Mouse (Mus musculus) intestine, embryonic 14.5 days (tissue): ENCODE results near the gene Rnps1. TPM values are rescaled to one million over a fixed set of nuclear protein-coding genes. Genes with fewer than 3 reads are reported as not detected.

ENCODE experiments used
- ATAC-seq: fragments of 200-750 bp; cut with Nextera tagmentation; replicated peaks from 2 replicates; pipeline ENCODE4 v1.8.0; 2017; ENCODE audit warnings: low read depth, moderate number of reproducible peaks, moderate TSS enrichment, moderate library complexity; ENCODE audit not compliant: low FRiP score, low TSS enrichment
- DNase-seq: peaks from one replicate; pipeline ENCODE4 v3.0.0-alpha.2; 2018; ENCODE audit warnings: low spot score
- H3K27ac ChIP-seq: fragments of 300-500 bp; sonication (generic); 2 replicates; pipeline ENCODE4 v1.5.1; 2014; ENCODE audit warnings: low read depth, mild to moderate bottlenecking, control low read depth
- H3K27me3 ChIP-seq: fragments of 300-500 bp; sonication (generic); replicated peaks from 2 replicates; pipeline ENCODE4 v1.6.1; 2014; ENCODE audit warnings: low read length, control low read depth; ENCODE audit not compliant: control insufficient read depth, insufficient read depth
- H3K36me3 ChIP-seq: fragments of 300-500 bp; sonication (generic); 2 replicates; pipeline ENCODE4 v1.6.1; 2014; ENCODE audit warnings: low read length, control low read depth; ENCODE audit not compliant: control insufficient read depth, insufficient read depth
- H3K4me1 ChIP-seq: fragments of 300-500 bp; sonication (generic); replicated peaks from 2 replicates; pipeline ENCODE4 v1.6.1; 2014; ENCODE audit warnings: low read length, control low read depth, mixed read lengths; ENCODE audit not compliant: control insufficient read depth, insufficient read depth
- H3K4me2 ChIP-seq: fragments of 300-500 bp; sonication (generic); 2 replicates; pipeline ENCODE4 v1.6.1; 2014; ENCODE audit warnings: low read length
- H3K4me3 ChIP-seq: fragments of 300-500 bp; sonication (generic); 2 replicates; pipeline ENCODE4 v1.5.1; 2014; ENCODE audit warnings: low read depth, low read length, control low read depth, mixed read lengths
- H3K9ac ChIP-seq: fragments of 300-500 bp; sonication (generic); 2 replicates; pipeline ENCODE4 v1.6.1; 2014; ENCODE audit warnings: mild to moderate bottlenecking, low read length
- H3K9me3 ChIP-seq: fragments of 300-500 bp; sonication (generic); 2 replicates; pipeline ENCODE4 v1.6.1; 2016; ENCODE audit warnings: low read length, control low read depth; ENCODE audit not compliant: control insufficient read depth
- WGBS: fragments of 180-500 bp; shearing (Covaris S2); extraction: QIAGEN DNeasy Blood & Tissue Kit; methylation state at CpG from one replicate; pipeline ENCODE4 v1.1.7; 2014; 5-methylcytosine and 5-hydroxymethylcytosine counted together
- polyA plus RNA-seq: library from polyadenylated mRNA; unstranded; fragments of >200 nt; fragmentation: Nextera tagmentation; extraction: Ambion mirVana; gene quantifications from 2 replicates; pipeline ENCODE4 v1.2.1, GENCODE M21; 2014

Rnps1 gene
- polyA plus RNA-seq, 1 experiment from 2014 or later = 267 TPM

- Histone ChIP-seq H3K4me2 (no peak overlapping the region), H3K4me3 (no peak overlapping the region), H3K36me3 (peaks cover 86% of the 10 kb centered on the region), H3K27ac (no peak overlapping the region), H3K9me3 (no peaks in the 10 kb centered on the region), H3K27me3 (no peaks in the 10 kb centered on the region), H3K9ac (no peak overlapping the region), H3K4me1 (no peaks in the 10 kb centered on the region)
- 90% methylated on average over 8 of the region's 8 CpGs for WGBS
- no peak for ATAC-seq
- DNase-seq = no peak
Measured at GRCm38 (mm10) chr17:24440377-24440776, 26.0 kb downstream of the Rnps1 start.

- Histone ChIP-seq H3K36me3 (peaks cover 86% of the 10 kb centered on the region), H3K4me1 (no peaks in the 10 kb centered on the region), H3K9me3 (no peaks in the 10 kb centered on the region), H3K27me3 (no peaks in the 10 kb centered on the region), H3K27ac (no peak overlapping the region), H3K4me2 (no peak overlapping the region), H3K9ac (no peak overlapping the region), H3K4me3 (no peak overlapping the region)
- DNase-seq (no peak), ATAC-seq (no peak)
- WGBS = 57% methylated on average over 2 of the region's 2 CpGs
Measured at GRCm38 (mm10) chr17:24441148-24441547, 26.8 kb downstream of the Rnps1 start.

- H3K4me3 ChIP-seq = no peak overlapping the region
- DNase-seq (no peak), ATAC-seq (no peak)
- H3K4me2 ChIP-seq = no peak overlapping the region
- WGBS = 86% methylated on average over 14 of the region's 14 CpGs
- H3K9me3 ChIP-seq = no peaks in the 10 kb centered on the region
- no peaks in the 10 kb centered on the region for H3K27me3 ChIP-seq
- no peak overlapping the region for H3K27ac ChIP-seq
- H3K36me3 ChIP-seq = peaks cover 91% of the 10 kb centered on the region
- no peak overlapping the region for H3K9ac ChIP-seq
- H3K4me1 ChIP-seq = no peaks in the 10 kb centered on the region
Measured at GRCm38 (mm10) chr17:24442107-24442506, 27.7 kb downstream of the Rnps1 start.

GRCm38 (mm10) chr17:24442632-24443155 is 28.3 kb downstream of the Rnps1 start, which contains the start of gene Dnase1l2:
Gene Dnase1l2, minus strand, starts transcription at chr17:24443105.
- no peak within 1 kb of the TSS for H3K27ac ChIP-seq
- H3K4me3 ChIP-seq = no peak within 1 kb of the TSS
- H3K4me2 ChIP-seq = no peak within 1 kb of the TSS
- ATAC-seq = no peak
- no peaks in the 10 kb centered on the region for H3K27me3 ChIP-seq
- WGBS = 86% methylated on average over 7 of the region's 7 CpGs
- no peaks in the 10 kb centered on the region for H3K9me3 ChIP-seq
- H3K36me3 ChIP-seq = peaks cover 92% of the 10 kb centered on the region
- DNase-seq = no peak
- H3K4me1 ChIP-seq = no peaks in the 10 kb centered on the region
- H3K9ac ChIP-seq = no peak within 1 kb of the TSS

GRCm38 (mm10) chr17:24443409-24443808 is 29.0 kb downstream of the Rnps1 start:
- no peaks in the 10 kb centered on the region for H3K4me1 ChIP-seq
- peaks cover 92% of the 10 kb centered on the region for H3K36me3 ChIP-seq
- H3K9ac ChIP-seq = no peak overlapping the region
- no peak overlapping the region for H3K4me3 ChIP-seq
- no peak for ATAC-seq
- H3K27ac ChIP-seq = no peak overlapping the region
- WGBS = 92% methylated on average over 4 of the region's 4 CpGs
- DNase-seq = no peak
- no peaks in the 10 kb centered on the region for H3K9me3 ChIP-seq
- H3K4me2 ChIP-seq = no peak overlapping the region
- H3K27me3 ChIP-seq = no peaks in the 10 kb centered on the region

- H3K4me1 ChIP-seq = no peaks in the 10 kb centered on the region
- ATAC-seq = no peak
- no peaks in the 10 kb centered on the region for H3K27me3 ChIP-seq
- no peak overlapping the region for H3K4me3 ChIP-seq
- H3K9ac ChIP-seq = no peak overlapping the region
- H3K4me2 ChIP-seq = no peak overlapping the region
- H3K9me3 ChIP-seq = no peaks in the 10 kb centered on the region
- no peak for DNase-seq
- 90% methylated on average over 8 of the region's 8 CpGs for WGBS
- H3K36me3 ChIP-seq = peaks cover 91% of the 10 kb centered on the region
- H3K27ac ChIP-seq = no peak overlapping the region
Measured at GRCm38 (mm10) chr17:24446590-24446989, 32.2 kb downstream of the Rnps1 start.

- H3K36me3 ChIP-seq = peaks cover 75% of the 10 kb centered on the region
- no peak overlapping the region for H3K27ac ChIP-seq
Measured at GRCm38 (mm10) chr17:24449507-24449906, 35.1 kb downstream of the Rnps1 start.

GRCm38 (mm10) chr17:24451220-24451619 is 36.9 kb downstream of the Rnps1 start:
- ATAC-seq (no peak), DNase-seq (no peak)
- no peaks in the 10 kb centered on the region for H3K27me3 ChIP-seq
- H3K4me2 ChIP-seq = no peak overlapping the region
- WGBS = 93% methylated on average over 6 of the region's 6 CpGs
- H3K9ac ChIP-seq = no peak overlapping the region
- no peak overlapping the region for H3K27ac ChIP-seq
- peaks cover 58% of the 10 kb centered on the region for H3K36me3 ChIP-seq
- H3K9me3 ChIP-seq = no peaks in the 10 kb centered on the region
- H3K4me3 ChIP-seq = no peak overlapping the region
- peaks cover 8% of the 10 kb centered on the region for H3K4me1 ChIP-seq

More at GRCm38 (mm10) chr17:24449507-24449906, 35.1 kb downstream of the Rnps1 start:
- no peak for DNase-seq
- H3K4me3 ChIP-seq = no peak overlapping the region
- H3K27me3 ChIP-seq = no peaks in the 10 kb centered on the region
- no peaks in the 10 kb centered on the region for H3K9me3 ChIP-seq
- WGBS = 95% methylated on average over 6 of the region's 6 CpGs
- H3K4me1 ChIP-seq = peaks cover 8% of the 10 kb centered on the region
- ATAC-seq = no peak
- no peak overlapping the region for H3K9ac ChIP-seq
- no peak overlapping the region for H3K4me2 ChIP-seq

- Histone ChIP-seq H3K36me3 (peaks cover 36% of the 10 kb centered on the region), H3K4me1 (peaks cover 8% of the 10 kb centered on the region), H3K27me3 (no peaks in the 10 kb centered on the region), H3K9me3 (no peaks in the 10 kb centered on the region), H3K9ac (no peak overlapping the region), H3K4me2 (no peak overlapping the region), H3K4me3 (no peak overlapping the region), H3K27ac (no peak overlapping the region)
- ATAC-seq = no peak
- DNase-seq = no peak
- 74% methylated on average over 2 of the region's 2 CpGs for WGBS
Measured at GRCm38 (mm10) chr17:24453372-24453771, 39.0 kb downstream of the Rnps1 start.
